Mouse (Mus musculus) small intestine, adult 2 months (tissue): ENCODE results near the gene Tff1. TPM values are rescaled to one million over a fixed set of nuclear protein-coding genes. Genes with fewer than 3 reads are reported as not detected.

Experiments
- H3K27ac ChIP-seq: fragments of 200-500 bp; 2 replicates; pipeline ENCODE4 v1.5.1; 2012; ENCODE audit warnings: low read depth, low read length, control low read depth, inconsistent platforms; ENCODE audit not compliant: insufficient read depth
- H3K27me3 ChIP-seq: fragments of 200-500 bp; 2 replicates; pipeline ENCODE4 v1.6.1; 2012; ENCODE audit warnings: mild to moderate bottlenecking, moderate library complexity, low read length, inconsistent platforms; ENCODE audit not compliant: control insufficient read depth, insufficient read depth
- H3K36me3 ChIP-seq: fragments of 200-500 bp; 2 replicates; pipeline ENCODE4 v1.6.1; 2012; ENCODE audit warnings: mild to moderate bottlenecking, low read length, control low read depth, inconsistent platforms; ENCODE audit not compliant: control insufficient read depth, insufficient read depth
- H3K4me1 ChIP-seq: fragments of 200-500 bp; 2 replicates; pipeline ENCODE4 v1.6.1; 2012; ENCODE audit warnings: low read length, inconsistent platforms, mixed read lengths; ENCODE audit not compliant: control insufficient read depth, insufficient read depth, insufficient read length
- H3K4me3 ChIP-seq: fragments of 200-500 bp; 2 replicates; pipeline ENCODE4 v1.5.1; 2012; ENCODE audit warnings: low read depth, mild to moderate bottlenecking, control low read depth, inconsistent platforms, low read length, moderate library complexity
- CTCF ChIP-seq: fragments of 200-500 bp; IDR thresholded peaks from 2 replicates; pipeline ENCODE4 v1.5.1; 2012; ENCODE audit warnings: low read depth, mild to moderate bottlenecking, control low read depth, inconsistent platforms, low read length, moderate library complexity, mixed read lengths; ENCODE audit not compliant: insufficient replicate concordance, insufficient read length; ENCODE audit errors: extremely low read depth
- POLR2A ChIP-seq: fragments of 200-500 bp; IDR thresholded peaks from 2 replicates; pipeline ENCODE4 v1.6.1; 2012; ENCODE audit warnings: low read depth, mild to moderate bottlenecking, control low read depth, inconsistent platforms, low read length, moderate library complexity
- WGBS: fragments of 180-500 bp; shearing (Covaris S2); methylation state at CpG from one replicate; pipeline ENCODE4 v1.1.7; 2018; 5-methylcytosine and 5-hydroxymethylcytosine counted together
- polyA plus RNA-seq: library from polyadenylated mRNA; depleted of rRNA; stranded (reverse); fragments of >200 nt; gene quantifications from 2 replicates; pipeline ENCODE4 v1.2.3, GENCODE M21; 2012

Gene Tff1
- polyA plus RNA-seq, 1 experiment = 7.6 TPM

- H3K4me1 ChIP-seq = peaks cover 5% of the 10 kb centered on the region; the same call in 1 of the 2 replicates
- WGBS = 23% methylated on average over 12 of the region's 12 CpGs
- H3K27me3 ChIP-seq = no peaks in the 10 kb centered on the region
- TF ChIP-seq POLR2A = no peak
- peak overlapping the region; percentile 29; the same call in 1 of the 2 replicates for H3K27ac ChIP-seq
- H3K4me3 ChIP-seq = no peak overlapping the region
- no peaks in the 10 kb centered on the region for H3K36me3 ChIP-seq
Observed at GRCm38 (mm10) chr17:31183180-31183974, 18.3 kb upstream of the Tff1 start.

GRCm38 (mm10) chr17:31181490-31181889 is 16.4 kb upstream of the Tff1 start:
- Histone ChIP-seq H3K4me1 (peaks cover 5% of the 10 kb centered on the region; the same call in 1 of the 2 replicates), H3K27me3 (no peaks in the 10 kb centered on the region), H3K4me3 (no peak overlapping the region), H3K27ac (no peak overlapping the region), H3K36me3 (no peaks in the 10 kb centered on the region)
- 85% methylated on average over 4 of the region's 4 CpGs for WGBS
- TF ChIP-seq POLR2A = no peak
- TF ChIP-seq CTCF = no peak

GRCm38 (mm10) chr17:31176321-31176720 is 11.2 kb upstream of the Tff1 start:
- Histone ChIP-seq H3K36me3 (no peaks in the 10 kb centered on the region), H3K4me1 (no peaks in the 10 kb centered on the region), H3K27me3 (no peaks in the 10 kb centered on the region), H3K4me3 (no peak overlapping the region), H3K27ac (no peak overlapping the region)
- WGBS = 78% methylated on average over 4 of the region's 4 CpGs
- TF ChIP-seq CTCF (no peak), POLR2A (no peak)

GRCm38 (mm10) chr17:31169796-31170195 is 4.7 kb upstream of the Tff1 start:
- Histone ChIP-seq H3K36me3 (no peaks in the 10 kb centered on the region), H3K4me1 (no peaks in the 10 kb centered on the region), H3K27ac (no peak overlapping the region), H3K4me3 (no peak overlapping the region), H3K27me3 (no peaks in the 10 kb centered on the region)
- WGBS = 68% methylated on average over 5 of the region's 5 CpGs
- TF ChIP-seq CTCF = no peak
- no peak for TF ChIP-seq POLR2A

- Histone ChIP-seq H3K27me3 (no peaks in the 10 kb centered on the region), H3K36me3 (no peaks in the 10 kb centered on the region), H3K4me1 (no peaks in the 10 kb centered on the region), H3K27ac (no peak overlapping the region), H3K4me3 (no peak overlapping the region)
- TF ChIP-seq CTCF (no peak), POLR2A (no peak)
- 77% methylated on average over 2 of the region's 2 CpGs for WGBS
Observed at GRCm38 (mm10) chr17:31163821-31164220, 1.3 kb downstream of the Tff1 start.

GRCm38 (mm10) chr17:31162607-31163006 is 2.5 kb downstream of the Tff1 start:
- WGBS = 70% methylated on average over 12 of the region's 12 CpGs
- no peak for TF ChIP-seq POLR2A
- no peaks in the 10 kb centered on the region for H3K4me1 ChIP-seq
- no peak overlapping the region for H3K4me3 ChIP-seq
- no peaks in the 10 kb centered on the region for H3K36me3 ChIP-seq
- H3K27ac ChIP-seq = no peak overlapping the region
- H3K27me3 ChIP-seq = no peaks in the 10 kb centered on the region

GRCm38 (mm10) chr17:31160291-31160690 is 4.8 kb downstream of the Tff1 start:
- Histone ChIP-seq H3K27ac (no peak overlapping the region), H3K27me3 (no peaks in the 10 kb centered on the region), H3K4me1 (no peaks in the 10 kb centered on the region), H3K4me3 (no peak overlapping the region), H3K36me3 (no peaks in the 10 kb centered on the region)
- 84% methylated on average over 4 of the region's 4 CpGs for WGBS
- no peak for TF ChIP-seq POLR2A
- no peak for TF ChIP-seq CTCF

GRCm38 (mm10) chr17:31157921-31158320 is 7.2 kb downstream of the Tff1 start:
- Histone ChIP-seq H3K4me3 (no peak overlapping the region), H3K4me1 (peaks cover 2% of the 10 kb centered on the region; the same call in 1 of the 2 replicates), H3K36me3 (no peaks in the 10 kb centered on the region), H3K27ac (no peak overlapping the region), H3K27me3 (no peaks in the 10 kb centered on the region)
- TF ChIP-seq POLR2A (no peak), CTCF (no peak)
- 87% methylated on average over 6 of the region's 6 CpGs for WGBS
